Comparison of ENCODE assay signal across 24 mouse cellular contexts in the genomic region with DNA sequence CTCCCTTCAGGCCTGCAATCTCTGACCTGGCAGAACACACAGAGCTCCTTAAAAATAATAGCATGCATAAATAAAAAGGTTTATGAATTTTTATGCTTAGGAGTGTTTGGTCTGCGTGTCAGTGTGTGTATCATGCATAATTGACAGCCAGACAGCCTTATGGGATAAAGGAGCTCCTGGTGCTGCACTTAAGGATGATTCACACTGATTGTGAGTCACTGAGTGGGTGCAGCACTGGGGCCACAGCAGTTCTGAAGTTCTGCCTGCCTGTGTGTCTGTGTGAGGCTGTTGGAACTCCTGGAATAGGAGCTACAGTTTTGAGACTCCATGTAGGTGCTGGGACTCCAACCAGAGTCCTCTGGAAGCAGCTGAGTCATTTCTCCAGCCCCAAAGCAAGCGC. TPM values are rescaled to one million over a fixed set of nuclear protein-coding genes. Genes with fewer than 3 reads are reported as not detected.
"Had no signal": no experiment of that assay in that cellular context is flagged by ENCODE, and none has a peak within 500 bp of the region (broad histone marks: within the 10 kb centered on the region; RNA-seq: fewer than 3 reads in every experiment).

No protein-coding gene starts in this region.

- DNase-seq: kidney, postnatal 14 days; lung, embryonic 14.5 days; lung, postnatal 14 days; retina, postnatal 1 day; right cerebral cortex, postnatal 4 days; spleen, adult 18-20 months; thymus, adult 2 months; thymus, postnatal 25 days had no signal

- ATAC-seq: liver, embryonic 12.5 days; midbrain, embryonic 16.5 days had no signal

- H3K9me3 ChIP-seq: kidney, embryonic 15.5 days; limb, embryonic 15.5 days; liver, embryonic 12.5 days; midbrain, embryonic 12.5 days; neural tube, embryonic 13.5 days; stomach, embryonic 15.5 days had no signal

- H3K27me3 ChIP-seq: kidney, embryonic 15.5 days; limb, embryonic 15.5 days; liver, embryonic 12.5 days; midbrain, embryonic 12.5 days; neural tube, embryonic 13.5 days; stomach, embryonic 15.5 days had no signal

- H3K27ac ChIP-seq: kidney, embryonic 15.5 days; left cerebral cortex, adult 2 months; limb, embryonic 15.5 days; liver, embryonic 12.5 days; midbrain, embryonic 12.5 days; neural tube, embryonic 13.5 days; stomach, embryonic 15.5 days had no signal

- H3K4me3 ChIP-seq: kidney, embryonic 15.5 days; left cerebral cortex, adult 2 months; limb, embryonic 15.5 days; liver, embryonic 12.5 days; midbrain, embryonic 12.5 days; neural tube, embryonic 13.5 days; stomach, embryonic 15.5 days had no signal

- H3K9ac ChIP-seq: kidney, embryonic 15.5 days; limb, embryonic 15.5 days; liver, embryonic 12.5 days; lung, embryonic 14.5 days; midbrain, embryonic 12.5 days; neural tube, embryonic 13.5 days; stomach, embryonic 15.5 days had no signal

- H3K4me2 ChIP-seq: kidney, embryonic 15.5 days; limb, embryonic 15.5 days; liver, embryonic 12.5 days; lung, embryonic 14.5 days; midbrain, embryonic 12.5 days; neural tube, embryonic 13.5 days; stomach, embryonic 15.5 days had no signal

- H3K4me1 ChIP-seq: kidney, embryonic 15.5 days; limb, embryonic 15.5 days; liver, embryonic 12.5 days; midbrain, embryonic 12.5 days; neural tube, embryonic 13.5 days; stomach, embryonic 15.5 days had no signal

- H3K36me3 ChIP-seq: kidney, embryonic 15.5 days; limb, embryonic 15.5 days; liver, embryonic 12.5 days; midbrain, embryonic 12.5 days; neural tube, embryonic 13.5 days; stomach, embryonic 15.5 days had no signal

RNA-seq across cellular contexts. Expression of a gene that starts 13.2 kb away (rescaled TPM):
- total RNA-seq: megakaryocyte-erythroid progenitor cell, adult 5-6 weeks had no signal
- polyA plus RNA-seq: kidney, embryonic 15.5 days; large intestine, adult 2 months; limb, embryonic 11.5 days; liver, embryonic 12.5 days; liver, embryonic 16.5 days; lung, embryonic 14.5 days; thymus, adult 2 months had no signal

RNA-seq across cellular contexts. Expression of a gene that starts 42.0 kb away (rescaled TPM):
- total RNA-seq: layer of hippocampus, postnatal 14 days; left cerebral cortex, adult 2 months; left cerebral cortex, postnatal 25 days; megakaryocyte-erythroid progenitor cell, adult 5-6 weeks had no signal
- polyA plus RNA-seq: kidney, embryonic 15.5 days; large intestine, adult 2 months; limb, embryonic 11.5 days; limb, embryonic 15.5 days; liver, embryonic 12.5 days; liver, embryonic 16.5 days; lung, embryonic 14.5 days; midbrain, embryonic 12.5 days; midbrain, embryonic 16.5 days; stomach, embryonic 15.5 days; testis, adult 2 months; thymus, adult 2 months; urinary bladder, adult 2 months had no signal

RNA-seq across cellular contexts. Expression of a gene that starts 58.4 kb away (rescaled TPM):
- total RNA-seq: layer of hippocampus, postnatal 14 days; left cerebral cortex, postnatal 25 days; megakaryocyte-erythroid progenitor cell, adult 5-6 weeks had no signal
- polyA plus RNA-seq: kidney, embryonic 15.5 days; large intestine, adult 2 months; limb, embryonic 11.5 days; limb, embryonic 15.5 days; liver, embryonic 12.5 days; liver, embryonic 16.5 days; lung, embryonic 14.5 days; midbrain, embryonic 12.5 days; midbrain, embryonic 16.5 days; neural tube, embryonic 13.5 days; stomach, embryonic 15.5 days; thymus, adult 2 months; urinary bladder, adult 2 months had no signal
